Mouse (Mus musculus) activated CD4-positive, CD25-positive, alpha-beta regulatory T cell (primary cell): ENCODE measurements around the gene Serpina1d. TPM values are rescaled to one million over a fixed set of nuclear protein-coding genes. Genes with fewer than 3 reads are reported as not detected.

Experiments
- polyA plus RNA-seq, 2 experiments: library from polyadenylated mRNA; unstranded; fragments of 100-300 nt; shearing (Covaris generic); gene quantifications; one replicate each; pipeline ENCODE4 v1.2.1; 2017

Serpina1d gene
- polyA plus RNA-seq, result not detected

DNA sequence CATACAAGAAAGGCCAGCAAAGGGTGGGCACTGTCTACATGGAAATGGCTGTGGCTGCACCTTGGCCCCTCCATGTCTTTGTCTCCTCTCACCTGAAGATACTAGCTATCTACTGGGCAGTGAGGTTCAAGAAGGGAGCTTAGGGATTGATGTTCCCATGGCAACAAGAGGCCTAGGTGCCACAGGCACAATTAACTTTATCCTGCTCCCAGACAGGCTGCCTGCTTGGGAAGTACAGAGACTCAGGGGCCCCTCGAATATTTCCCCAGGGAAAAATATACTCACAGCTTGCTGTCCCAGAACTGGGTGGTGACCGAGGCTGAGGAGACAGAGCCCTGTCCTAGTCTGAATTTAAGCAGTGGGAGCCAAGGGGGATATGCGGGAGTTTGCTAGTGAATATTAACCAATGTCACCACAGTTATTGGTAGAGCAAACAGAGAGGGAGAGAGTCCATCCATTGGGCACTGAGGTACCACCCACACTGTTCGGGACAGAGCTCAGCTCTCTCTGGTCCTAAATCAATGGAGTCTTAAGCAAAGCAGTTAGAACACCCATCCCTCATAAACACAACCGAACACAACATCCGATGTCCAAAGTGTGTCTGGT is at the start of gene Serpina1d:
Serpina1d (minus strand) TSS at position 347 of the 606 bp plus-strand sequence.

Other genes starting within 250 kb of the Serpina1d start
- under 1 TPM in 1 of 2 experiments, not detected in 1; 0.72 TPM for gene Ppp4r4, start 241.3 kb downstream of the Serpina1d start, polyA plus RNA-seq
- not detected for gene Serpina10, start 142.1 kb downstream of the Serpina1d start, polyA plus RNA-seq
- gene Serpina6, start 116.4 kb downstream of the Serpina1d start, polyA plus RNA-seq, result not detected
- under 1 TPM in 1 of 2 experiments, not detected in 1; 0.22 TPM for gene Serpina16, start 97.5 kb downstream of the Serpina1d start, polyA plus RNA-seq
- gene Serpina1f, start 78.1 kb downstream of the Serpina1d start, polyA plus RNA-seq, result not detected
- gene Serpina1b, start 56.8 kb upstream of the Serpina1d start, polyA plus RNA-seq, result not detected
- gene Serpina1a, start 90.0 kb upstream of the Serpina1d start, polyA plus RNA-seq, result not detected
- not detected for gene Serpina1c, start 131.3 kb upstream of the Serpina1d start, polyA plus RNA-seq
- not detected for gene Serpina1e, start 185.4 kb upstream of the Serpina1d start, polyA plus RNA-seq
- gene Serpina11, start 216.4 kb upstream of the Serpina1d start, polyA plus RNA-seq, result under 1 TPM in 1 of 2 experiments, not detected in 1; 0.32 TPM
- 1 to 10 TPM in 1 of 2 experiments, under 1 TPM in 1; 0.23 to 1.1 TPM for gene Serpina9, start 240.2 kb upstream of the Serpina1d start, polyA plus RNA-seq